Mouse (Mus musculus) midbrain, embryonic 15.5 days (tissue): Measurements from ENCODE around the gene Tapbpl. TPM values are rescaled to one million over a fixed set of nuclear protein-coding genes. Genes with fewer than 3 reads are reported as not detected.

Experiments
- ATAC-seq: fragments of 200-750 bp; cut with Nextera tagmentation; replicated peaks from 2 replicates; pipeline ENCODE4 v1.8.0; 2017; ENCODE audit warnings: moderate TSS enrichment
- H3K27ac ChIP-seq: fragments of 300-500 bp; sonication (generic); 2 replicates; pipeline ENCODE4 v1.5.1; 2015; ENCODE audit warnings: mild to moderate bottlenecking, inconsistent platforms
- H3K27me3 ChIP-seq: fragments of 300-500 bp; sonication (generic); replicated peaks from 2 replicates; pipeline ENCODE4 v1.6.1; 2015; ENCODE audit warnings: inconsistent platforms
- H3K36me3 ChIP-seq: fragments of 300-500 bp; sonication (generic); replicated peaks from 2 replicates; pipeline ENCODE4 v1.6.1; 2015; ENCODE audit warnings: inconsistent platforms
- H3K4me1 ChIP-seq: fragments of 300-500 bp; sonication (generic); 2 replicates; pipeline ENCODE4 v1.6.1; 2015; ENCODE audit warnings: inconsistent platforms
- H3K4me2 ChIP-seq: fragments of 300-500 bp; sonication (generic); 2 replicates; pipeline ENCODE4 v1.6.1; 2015; ENCODE audit warnings: inconsistent platforms, mild to moderate bottlenecking, moderate library complexity
- H3K4me3 ChIP-seq: fragments of 300-500 bp; sonication (generic); 2 replicates; pipeline ENCODE4 v1.5.1; 2015; ENCODE audit warnings: mild to moderate bottlenecking, inconsistent platforms
- H3K9ac ChIP-seq: fragments of 300-500 bp; sonication (generic); 2 replicates; pipeline ENCODE4 v1.6.1; 2015; ENCODE audit warnings: mild to moderate bottlenecking, inconsistent platforms
- H3K9me3 ChIP-seq: fragments of 300-500 bp; sonication (generic); 2 replicates; pipeline ENCODE4 v1.6.1; 2016; ENCODE audit warnings: inconsistent platforms
- WGBS: fragments of 180-500 bp; shearing (Covaris S2); methylation state at CpG from one replicate; pipeline ENCODE4 v1.1.7; 2015; ENCODE audit warnings: mixed read lengths; 5-methylcytosine and 5-hydroxymethylcytosine counted together
- polyA plus RNA-seq: library from polyadenylated mRNA; unstranded; fragments of >200 nt; fragmentation: Nextera tagmentation; extraction: Ambion mirVana; gene quantifications from 2 replicates; pipeline ENCODE4 v1.2.1, GENCODE M21; 2015

Gene Tapbpl
- polyA plus RNA-seq, 1 experiment from 2014 or later = 6.3 TPM

GRCm38 (mm10) chr6:125260006-125260555, 28.4 kb upstream of the Tapbpl start:
- WGBS = 84% methylated on average over 10 of the region's 10 CpGs
- ATAC-seq = no peak
- Histone ChIP-seq H3K27me3 (no peaks in the 10 kb centered on the region), H3K9me3 (no peaks in the 10 kb centered on the region), H3K4me3 (no peak overlapping the region), H3K36me3 (no peaks in the 10 kb centered on the region), H3K9ac (no peak overlapping the region), H3K4me2 (no peak overlapping the region), H3K27ac (no peak overlapping the region), H3K4me1 (no peaks in the 10 kb centered on the region)

DNA sequence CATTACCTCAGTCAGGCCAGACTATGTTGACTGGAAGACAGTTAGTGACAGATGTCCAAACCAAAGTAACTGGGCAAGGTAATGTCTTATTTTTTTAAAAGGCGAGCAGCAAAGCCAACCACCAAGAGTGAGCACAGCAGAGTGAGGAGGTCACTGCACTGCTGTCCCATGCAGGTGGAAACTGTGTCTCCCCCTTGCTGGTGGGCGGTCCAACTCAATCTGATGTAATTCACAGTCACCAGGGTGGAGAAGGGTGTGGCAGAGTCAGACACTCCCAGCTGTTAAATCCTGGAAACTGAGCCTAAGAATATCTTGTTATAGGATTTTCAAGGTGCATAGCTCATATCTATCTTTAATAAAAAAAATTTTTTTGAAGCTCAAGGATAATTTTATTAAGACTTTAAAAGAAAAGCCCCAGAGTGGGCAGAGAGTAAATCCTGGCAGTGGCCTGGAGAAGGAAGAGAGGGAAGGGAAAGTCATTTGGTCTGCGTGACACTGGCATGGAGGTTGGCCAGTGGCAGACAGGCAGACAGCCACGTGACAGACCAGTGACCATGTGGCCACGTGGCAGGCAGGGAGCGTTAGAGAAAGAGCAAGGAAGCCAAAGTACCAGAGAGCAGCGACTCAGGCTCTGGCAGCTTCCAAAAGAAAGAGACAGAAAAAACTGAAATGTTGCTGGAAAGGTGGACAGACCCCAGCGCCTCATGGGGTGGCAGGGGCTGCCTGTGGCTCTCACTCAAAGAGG, 24.7 kb upstream of the Tapbpl start:
- Histone ChIP-seq H3K9me3 (no peaks in the 10 kb centered on the region), H3K27me3 (no peaks in the 10 kb centered on the region), H3K36me3 (no peaks in the 10 kb centered on the region), H3K4me1 (no peaks in the 10 kb centered on the region), H3K4me3 (no peak overlapping the region), H3K27ac (no peak overlapping the region), H3K9ac (no peak overlapping the region), H3K4me2 (no peak overlapping the region)
- ATAC-seq = no peak
- 82% methylated on average over 8 of the region's 8 CpGs for WGBS

DNA sequence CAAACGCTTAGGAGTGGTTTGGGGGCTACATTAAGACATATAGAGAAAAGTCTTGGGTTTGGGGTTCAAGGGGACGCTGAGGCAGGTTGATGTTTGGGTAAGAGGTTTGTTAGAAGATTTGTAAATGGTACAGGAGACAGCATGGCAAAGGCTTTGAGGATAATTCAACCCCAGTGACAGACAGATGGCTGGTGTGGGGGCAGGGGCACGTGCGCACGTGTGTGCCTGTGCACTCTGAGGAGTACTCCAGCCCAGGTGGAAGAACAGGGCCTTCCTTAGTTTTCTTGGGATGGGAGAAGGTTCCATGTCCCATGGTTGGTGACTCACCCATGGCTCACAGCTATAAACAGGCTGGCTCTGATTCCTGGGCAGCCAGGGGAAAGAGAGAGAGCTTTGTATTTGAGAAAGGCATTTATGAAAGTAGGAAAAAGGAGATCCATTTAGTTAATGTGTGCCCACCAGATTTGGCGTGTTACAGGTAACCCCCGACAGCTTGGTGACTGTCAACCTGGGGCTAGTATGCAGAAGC, 23.9 kb upstream of the Tapbpl start:
- no peaks in the 10 kb centered on the region for H3K4me1 ChIP-seq
- H3K4me2 ChIP-seq = no peak overlapping the region
- H3K4me3 ChIP-seq = no peak overlapping the region
- H3K9me3 ChIP-seq = no peaks in the 10 kb centered on the region
- no peak overlapping the region for H3K9ac ChIP-seq
- H3K27ac ChIP-seq = no peak overlapping the region
- WGBS = 86% methylated on average over 7 of the region's 7 CpGs
- ATAC-seq = no peak
- H3K36me3 ChIP-seq = no peaks in the 10 kb centered on the region
- H3K27me3 ChIP-seq = no peaks in the 10 kb centered on the region

GRCm38 (mm10) chr6:125253863-125254715, 22.4 kb upstream of the Tapbpl start:
- Histone ChIP-seq H3K4me3 (no peak overlapping the region), H3K4me2 (no peak overlapping the region), H3K4me1 (no peaks in the 10 kb centered on the region), H3K36me3 (no peaks in the 10 kb centered on the region), H3K27ac (no peak overlapping the region), H3K9me3 (no peaks in the 10 kb centered on the region), H3K27me3 (no peaks in the 10 kb centered on the region), H3K9ac (no peak overlapping the region)
- 82% methylated on average over 14 of the region's 14 CpGs for WGBS
- ATAC-seq = no peak

GRCm38 (mm10) chr6:125252711-125253110, 21.1 kb upstream of the Tapbpl start:
- Histone ChIP-seq H3K4me1 (no peaks in the 10 kb centered on the region), H3K4me3 (no peak overlapping the region), H3K27ac (no peak overlapping the region), H3K36me3 (no peaks in the 10 kb centered on the region), H3K27me3 (no peaks in the 10 kb centered on the region), H3K9me3 (no peaks in the 10 kb centered on the region), H3K4me2 (no peak overlapping the region), H3K9ac (no peak overlapping the region)
- WGBS = 92% methylated on average over 8 of the region's 8 CpGs
- no peak for ATAC-seq

- no peaks in the 10 kb centered on the region for H3K9me3 ChIP-seq
- 80% methylated on average over 3 of the region's 3 CpGs for WGBS
These were observed 20.6 kb upstream of the Tapbpl start for GRCm38 (mm10) chr6:125252285-125252684.

DNA sequence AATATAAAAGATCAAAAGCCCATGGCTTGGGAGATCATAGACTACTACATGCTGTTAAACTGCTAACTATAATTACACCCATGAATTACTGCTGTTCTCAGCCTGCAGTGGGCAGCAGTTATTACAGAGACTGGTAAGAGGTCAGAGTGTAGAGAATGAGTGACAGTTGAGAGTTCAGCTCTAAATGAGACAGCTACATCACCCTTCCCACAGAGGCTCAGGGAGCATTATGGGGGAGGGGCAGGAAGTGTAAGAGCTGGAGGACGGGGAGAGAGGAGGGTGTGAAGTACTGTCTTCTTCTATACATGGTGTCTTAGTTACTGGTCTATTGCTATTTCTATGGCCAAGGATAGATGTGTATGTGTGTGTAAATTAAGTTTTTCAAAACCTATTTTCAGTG, 12.9 kb upstream of the Tapbpl start:
- no peak overlapping the region for H3K9ac ChIP-seq
- no peaks in the 10 kb centered on the region for H3K36me3 ChIP-seq
- no peaks in the 10 kb centered on the region for H3K9me3 ChIP-seq
- H3K27ac ChIP-seq = no peak overlapping the region
- no peak overlapping the region for H3K4me2 ChIP-seq
- H3K4me3 ChIP-seq = no peak overlapping the region
- no peaks in the 10 kb centered on the region for H3K4me1 ChIP-seq
- no peaks in the 10 kb centered on the region for H3K27me3 ChIP-seq
- WGBS = 36% methylated on average over 1 of the region's 1 CpGs
- no peak for ATAC-seq

More at GRCm38 (mm10) chr6:125252285-125252684, 20.6 kb upstream of the Tapbpl start:
- no peak for ATAC-seq
- no peak overlapping the region for H3K4me2 ChIP-seq
- H3K27ac ChIP-seq = no peak overlapping the region
- no peaks in the 10 kb centered on the region for H3K27me3 ChIP-seq
- no peak overlapping the region for H3K4me3 ChIP-seq
- H3K9ac ChIP-seq = no peak overlapping the region
- H3K4me1 ChIP-seq = no peaks in the 10 kb centered on the region
- H3K36me3 ChIP-seq = no peaks in the 10 kb centered on the region

- Histone ChIP-seq H3K4me1 (no peaks in the 10 kb centered on the region), H3K27me3 (no peaks in the 10 kb centered on the region), H3K4me2 (no peak overlapping the region), H3K27ac (no peak overlapping the region), H3K36me3 (no peaks in the 10 kb centered on the region), H3K4me3 (no peak overlapping the region), H3K9ac (no peak overlapping the region), H3K9me3 (no peaks in the 10 kb centered on the region)
- ATAC-seq = no peak
- WGBS = 87% methylated on average over 8 of the region's 8 CpGs
These were observed 9.9 kb upstream of the Tapbpl start for GRCm38 (mm10) chr6:125241566-125241965.

- Histone ChIP-seq H3K4me2 (no peak overlapping the region), H3K4me3 (no peak overlapping the region), H3K27me3 (no peaks in the 10 kb centered on the region), H3K4me1 (no peaks in the 10 kb centered on the region), H3K9me3 (no peaks in the 10 kb centered on the region), H3K36me3 (no peaks in the 10 kb centered on the region), H3K9ac (no peak overlapping the region), H3K27ac (no peak overlapping the region)
- 86% methylated on average over 5 of the region's 5 CpGs for WGBS
- no peak for ATAC-seq
These were observed 9.0 kb upstream of the Tapbpl start for GRCm38 (mm10) chr6:125240617-125241016.

DNA sequence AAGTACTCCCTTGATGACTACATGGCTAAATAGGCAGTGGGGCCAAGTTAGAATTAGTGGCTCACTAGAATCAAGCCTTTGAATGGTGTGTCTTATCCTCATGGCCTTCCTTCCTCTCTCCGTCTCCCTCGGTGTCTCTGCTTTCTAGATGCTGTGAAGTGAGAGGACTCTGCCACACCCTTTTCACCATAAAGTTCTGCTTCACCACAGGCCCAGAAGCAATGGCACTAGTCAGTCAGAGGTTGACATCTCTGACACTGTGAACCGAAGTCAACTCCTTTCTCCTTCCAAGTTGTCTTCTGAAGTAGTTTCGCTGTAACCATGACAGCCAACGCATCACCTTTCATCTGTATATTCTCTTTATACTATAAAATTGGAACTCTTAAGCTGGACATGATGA, 7.9 kb upstream of the Tapbpl start:
- Histone ChIP-seq H3K36me3 (no peaks in the 10 kb centered on the region), H3K9me3 (no peaks in the 10 kb centered on the region), H3K27me3 (no peaks in the 10 kb centered on the region), H3K9ac (no peak overlapping the region), H3K27ac (no peak overlapping the region), H3K4me2 (no peak overlapping the region), H3K4me1 (no peaks in the 10 kb centered on the region), H3K4me3 (no peak overlapping the region)
- ATAC-seq = no peak
- 89% methylated on average over 5 of the region's 5 CpGs for WGBS

- H3K4me1 ChIP-seq = no peaks in the 10 kb centered on the region
- WGBS = 77% methylated on average over 6 of the region's 6 CpGs
- ATAC-seq = no peak
These were observed 6.7 kb upstream of the Tapbpl start for GRCm38 (mm10) chr6:125238396-125238795.

GRCm38 (mm10) chr6:125237421-125237820, 5.8 kb upstream of the Tapbpl start:
- Histone ChIP-seq H3K4me3 (no peak overlapping the region), H3K9ac (no peak overlapping the region), H3K4me1 (no peaks in the 10 kb centered on the region), H3K4me2 (no peak overlapping the region), H3K27me3 (no peaks in the 10 kb centered on the region), H3K27ac (no peak overlapping the region), H3K36me3 (no peaks in the 10 kb centered on the region), H3K9me3 (no peaks in the 10 kb centered on the region)
- WGBS = 89% methylated on average over 4 of the region's 4 CpGs
- ATAC-seq = no peak

More at GRCm38 (mm10) chr6:125238396-125238795, 6.7 kb upstream of the Tapbpl start:
- H3K4me2 ChIP-seq = no peak overlapping the region
- no peaks in the 10 kb centered on the region for H3K36me3 ChIP-seq
- no peak overlapping the region for H3K4me3 ChIP-seq
- no peaks in the 10 kb centered on the region for H3K27me3 ChIP-seq
- H3K9me3 ChIP-seq = no peaks in the 10 kb centered on the region
- H3K9ac ChIP-seq = no peak overlapping the region
- H3K27ac ChIP-seq = no peak overlapping the region
